Mouse (Mus musculus): ENCODE results near the gene Ip6k2. TPM values are rescaled to one million over a fixed set of nuclear protein-coding genes. Genes with fewer than 3 reads are reported as not detected.

Ip6k2 gene
- total RNA-seq (2017) = 56.8 and 67.9 TPM in 2 replicates

GRCm38 (mm10) chr9:108783548-108784463, at the start of gene Ip6k2:
TSS of gene Ip6k2 (plus strand) at chr9:108783796.
- ATAC-seq (replicated peaks in 1 of 2; ENCODE audit: insufficient read depth in 1 of 2, low FRiP score in 2 of 2, low TSS enrichment in 1 of 2, low read depth in 1 of 2, poor library complexity in 2 of 2, severe bottlenecking in 2 of 2) = peak; percentile 98

- no peak for ATAC-seq (replicated peaks in 1 of 2; ENCODE audit: insufficient read depth in 1 of 2, low FRiP score in 2 of 2, low TSS enrichment in 1 of 2, low read depth in 1 of 2, poor library complexity in 2 of 2, severe bottlenecking in 2 of 2)
Observed at GRCm38 (mm10) chr9:108734626-108735025, 49.0 kb upstream of the Ip6k2 start.

- no peak for ATAC-seq (replicated peaks in 1 of 2; ENCODE audit: insufficient read depth in 1 of 2, low FRiP score in 2 of 2, low TSS enrichment in 1 of 2, low read depth in 1 of 2, poor library complexity in 2 of 2, severe bottlenecking in 2 of 2)
Observed at GRCm38 (mm10) chr9:108739239-108739638, 44.4 kb upstream of the Ip6k2 start.

DNA sequence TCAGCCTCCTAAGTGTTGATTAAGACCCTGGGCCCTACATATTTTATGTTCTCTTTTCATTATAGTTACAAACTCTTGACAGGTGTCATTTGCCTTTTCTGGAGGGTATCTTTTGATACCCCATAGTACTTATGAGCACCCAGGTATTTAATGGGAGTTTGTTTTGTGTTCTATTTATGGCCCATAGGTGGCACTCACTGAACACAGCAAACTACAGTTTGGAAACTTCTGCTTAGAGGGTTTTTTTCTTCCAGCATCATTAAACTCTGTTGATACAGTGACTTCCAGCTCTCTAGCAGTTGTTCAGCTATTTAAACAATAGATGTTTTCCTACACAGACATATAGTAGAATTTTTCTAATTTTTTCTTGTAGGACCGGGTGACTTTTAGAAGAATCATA, 43.5 kb upstream of the Ip6k2 start:
- ATAC-seq (replicated peaks in 1 of 2; ENCODE audit: insufficient read depth in 1 of 2, low FRiP score in 2 of 2, low TSS enrichment in 1 of 2, low read depth in 1 of 2, poor library complexity in 2 of 2, severe bottlenecking in 2 of 2) = no peak

DNA sequence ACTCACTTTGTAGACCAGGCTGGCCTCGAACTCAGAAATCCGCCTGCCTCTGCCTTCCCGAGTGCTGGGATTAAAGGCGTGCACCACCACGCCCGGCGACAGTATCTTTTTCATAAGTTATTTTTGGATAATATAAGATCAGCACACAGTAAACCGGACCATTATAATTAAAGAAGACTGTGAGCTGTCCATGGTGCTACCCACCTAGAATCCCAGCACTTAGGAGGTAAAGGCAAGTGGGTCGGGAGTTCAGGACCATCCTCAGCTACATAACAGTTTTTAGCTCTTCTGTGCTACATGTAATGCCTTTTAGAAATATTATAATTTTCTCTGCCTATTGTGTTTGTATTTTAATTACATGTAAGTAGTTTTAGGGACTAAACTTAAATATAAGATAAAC, 41.5 kb upstream of the Ip6k2 start:
- no peak for ATAC-seq (replicated peaks in 1 of 2; ENCODE audit: insufficient read depth in 1 of 2, low FRiP score in 2 of 2, low TSS enrichment in 1 of 2, low read depth in 1 of 2, poor library complexity in 2 of 2, severe bottlenecking in 2 of 2)

- no peak for ATAC-seq (replicated peaks in 1 of 2; ENCODE audit: insufficient read depth in 1 of 2, low FRiP score in 2 of 2, low TSS enrichment in 1 of 2, low read depth in 1 of 2, poor library complexity in 2 of 2, severe bottlenecking in 2 of 2)
Observed at GRCm38 (mm10) chr9:108746876-108747499, 36.6 kb upstream of the Ip6k2 start.

DNA sequence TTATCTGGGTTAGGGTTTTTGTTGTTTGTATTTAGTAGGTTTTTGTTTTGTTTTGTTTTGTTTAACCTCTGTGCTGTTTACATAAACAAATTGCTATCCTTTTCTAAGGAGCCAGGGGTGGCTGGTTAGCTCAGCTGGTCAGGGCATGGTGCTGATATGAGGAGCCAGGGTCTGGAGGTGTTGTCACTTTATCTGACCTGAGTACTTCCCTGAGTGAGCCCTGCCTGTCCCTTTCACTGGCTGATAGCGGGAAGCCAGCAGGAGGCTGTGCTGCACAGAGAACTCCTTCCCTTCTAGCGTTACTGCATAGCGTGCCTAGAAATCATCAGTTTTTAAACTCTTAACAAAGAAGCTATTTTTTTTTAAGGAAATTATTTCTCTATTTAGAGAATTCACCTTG, 35.9 kb upstream of the Ip6k2 start:
- ATAC-seq (replicated peaks in 1 of 2; ENCODE audit: insufficient read depth in 1 of 2, low FRiP score in 2 of 2, low TSS enrichment in 1 of 2, low read depth in 1 of 2, poor library complexity in 2 of 2, severe bottlenecking in 2 of 2) = no peak

DNA sequence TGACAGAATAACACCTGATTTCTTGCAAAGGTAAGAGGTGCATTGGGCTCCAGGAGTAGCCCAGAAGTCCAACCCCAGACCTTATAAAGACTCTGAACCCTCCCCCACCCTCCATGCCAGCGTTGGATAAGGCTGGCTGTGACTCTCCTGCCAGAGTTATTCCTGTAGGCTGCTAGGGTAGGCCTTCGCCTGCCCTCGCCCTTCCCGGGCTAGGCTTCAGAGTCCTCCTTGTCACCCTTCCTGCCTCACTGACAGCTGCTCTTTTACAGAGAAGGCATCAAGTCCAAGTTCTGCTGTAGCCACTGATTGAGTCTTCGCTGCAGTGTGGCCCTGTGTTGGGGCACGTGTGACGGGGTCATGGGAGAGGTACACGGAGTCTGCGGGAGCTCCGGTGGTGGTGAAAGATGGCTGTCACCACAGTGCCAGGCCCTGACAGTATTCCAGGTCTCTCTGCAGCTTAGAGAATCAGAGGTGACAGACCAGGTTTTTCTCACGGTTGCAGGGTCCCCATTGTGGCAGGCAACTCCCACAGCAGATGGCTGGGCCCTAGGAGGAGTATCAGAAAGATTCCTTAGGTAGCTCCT, 34.9 kb upstream of the Ip6k2 start:
- ATAC-seq (replicated peaks in 1 of 2; ENCODE audit: insufficient read depth in 1 of 2, low FRiP score in 2 of 2, low TSS enrichment in 1 of 2, low read depth in 1 of 2, poor library complexity in 2 of 2, severe bottlenecking in 2 of 2) = no peak

DNA sequence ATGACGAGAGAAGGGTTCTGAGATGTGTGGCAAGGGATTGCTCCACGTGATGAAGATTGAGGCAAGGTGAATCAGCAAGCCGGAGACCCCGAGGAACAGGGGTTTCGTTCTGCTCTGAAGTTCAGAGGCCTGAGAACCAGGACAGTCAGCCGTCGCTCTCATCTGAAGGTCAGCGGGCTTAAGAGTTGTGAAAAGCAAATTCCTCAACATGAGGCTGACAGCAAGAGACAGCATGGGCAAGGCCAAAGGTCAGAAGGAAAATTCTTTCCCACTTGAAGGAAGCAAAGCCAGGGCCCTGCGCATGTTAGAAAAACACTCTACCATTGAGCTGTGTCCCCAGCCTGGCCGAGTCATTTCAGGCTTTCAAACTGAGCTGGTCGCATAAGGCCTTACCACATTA, 33.0 kb upstream of the Ip6k2 start:
- no peak for ATAC-seq (replicated peaks in 1 of 2; ENCODE audit: insufficient read depth in 1 of 2, low FRiP score in 2 of 2, low TSS enrichment in 1 of 2, low read depth in 1 of 2, poor library complexity in 2 of 2, severe bottlenecking in 2 of 2)

GRCm38 (mm10) chr9:108752142-108752920, 31.3 kb upstream of the Ip6k2 start:
- ATAC-seq (replicated peaks in 1 of 2; ENCODE audit: insufficient read depth in 1 of 2, low FRiP score in 2 of 2, low TSS enrichment in 1 of 2, low read depth in 1 of 2, poor library complexity in 2 of 2, severe bottlenecking in 2 of 2) = no peak

GRCm38 (mm10) chr9:108753326-108753725, 30.3 kb upstream of the Ip6k2 start:
- 0 out of 4 replicates have a peak, but pooled peaks of 1 of the 2 experiments have one; percentile 45 for ATAC-seq (replicated peaks in 1 of 2; ENCODE audit: insufficient read depth in 1 of 2, low FRiP score in 2 of 2, low TSS enrichment in 1 of 2, low read depth in 1 of 2, poor library complexity in 2 of 2, severe bottlenecking in 2 of 2)

- no peak for ATAC-seq (replicated peaks in 1 of 2; ENCODE audit: insufficient read depth in 1 of 2, low FRiP score in 2 of 2, low TSS enrichment in 1 of 2, low read depth in 1 of 2, poor library complexity in 2 of 2, severe bottlenecking in 2 of 2)
Observed at GRCm38 (mm10) chr9:108753976-108754375, 29.6 kb upstream of the Ip6k2 start.

DNA sequence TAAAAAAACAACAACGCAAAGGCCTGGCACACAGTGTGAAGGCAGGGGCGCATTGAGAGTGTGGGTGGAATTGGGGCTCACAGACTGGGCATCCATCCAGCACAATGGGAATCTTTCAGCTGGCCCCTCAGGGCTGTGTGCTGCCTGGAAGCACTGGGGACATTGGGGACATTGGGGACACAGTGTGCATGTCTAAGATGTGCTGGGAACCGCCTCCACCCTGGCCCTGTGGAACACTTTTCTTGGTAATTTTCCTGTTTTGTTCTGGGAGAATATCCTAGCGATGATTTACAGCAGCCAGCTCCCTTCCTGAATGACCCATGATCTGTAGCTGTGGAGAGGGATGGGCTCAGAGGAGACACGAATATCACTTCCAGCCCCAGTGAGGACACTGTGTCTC, 29.2 kb upstream of the Ip6k2 start:
- ATAC-seq (replicated peaks in 1 of 2; ENCODE audit: insufficient read depth in 1 of 2, low FRiP score in 2 of 2, low TSS enrichment in 1 of 2, low read depth in 1 of 2, poor library complexity in 2 of 2, severe bottlenecking in 2 of 2) = no peak

DNA sequence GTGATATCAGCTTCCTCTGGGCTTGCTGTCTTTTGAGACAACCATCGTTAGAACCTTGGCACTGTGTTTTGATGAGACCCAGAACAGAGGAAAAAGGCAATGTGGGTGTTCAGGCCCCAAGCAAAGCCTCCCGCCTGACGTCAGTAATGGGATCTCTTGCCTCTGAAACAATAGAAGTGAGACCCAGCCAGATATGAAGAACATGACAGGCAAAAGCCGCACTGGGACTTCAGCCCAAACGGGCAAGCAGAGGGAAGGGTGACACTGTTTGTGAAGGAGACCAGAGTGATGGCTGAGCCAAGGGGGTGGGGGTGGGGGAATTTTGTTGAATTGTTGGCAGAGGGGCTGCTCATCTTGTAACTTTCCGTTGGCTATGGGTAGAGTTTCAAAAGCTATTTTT, 26.2 kb upstream of the Ip6k2 start:
- no peak for ATAC-seq (replicated peaks in 1 of 2; ENCODE audit: insufficient read depth in 1 of 2, low FRiP score in 2 of 2, low TSS enrichment in 1 of 2, low read depth in 1 of 2, poor library complexity in 2 of 2, severe bottlenecking in 2 of 2)

DNA sequence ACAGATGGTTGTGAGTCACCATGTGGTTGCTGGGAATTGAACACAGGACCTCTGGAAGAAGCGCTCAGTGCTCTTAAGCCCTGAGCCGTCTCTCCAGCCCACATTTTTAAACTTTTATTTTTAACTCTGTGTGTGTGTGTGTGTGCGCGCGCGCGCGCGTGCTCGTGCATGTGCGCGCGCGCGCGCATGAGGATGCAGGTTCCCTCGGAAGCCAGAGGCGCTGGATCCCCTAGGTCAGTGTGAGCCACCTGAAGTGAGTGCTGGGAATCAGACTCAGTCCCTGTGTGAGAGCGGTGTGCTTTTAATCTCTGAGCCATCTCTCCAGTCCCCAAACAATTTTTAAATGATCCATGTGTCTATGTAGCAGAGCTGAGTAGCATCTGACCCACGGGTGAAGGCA, 24.5 kb upstream of the Ip6k2 start:
- no peak for ATAC-seq (replicated peaks in 1 of 2; ENCODE audit: insufficient read depth in 1 of 2, low FRiP score in 2 of 2, low TSS enrichment in 1 of 2, low read depth in 1 of 2, poor library complexity in 2 of 2, severe bottlenecking in 2 of 2)

GRCm38 (mm10) chr9:108759805-108760204, 23.8 kb upstream of the Ip6k2 start:
- ATAC-seq (replicated peaks in 1 of 2; ENCODE audit: insufficient read depth in 1 of 2, low FRiP score in 2 of 2, low TSS enrichment in 1 of 2, low read depth in 1 of 2, poor library complexity in 2 of 2, severe bottlenecking in 2 of 2) = peak in 1 of 2 experiments; percentile 69; a peak in 1 of 4 replicates

GRCm38 (mm10) chr9:108761561-108761960, 22.0 kb upstream of the Ip6k2 start:
- ATAC-seq (replicated peaks in 1 of 2; ENCODE audit: insufficient read depth in 1 of 2, low FRiP score in 2 of 2, low TSS enrichment in 1 of 2, low read depth in 1 of 2, poor library complexity in 2 of 2, severe bottlenecking in 2 of 2) = no peak

GRCm38 (mm10) chr9:108764971-108765370, 18.6 kb upstream of the Ip6k2 start:
- no peak for ATAC-seq (replicated peaks in 1 of 2; ENCODE audit: insufficient read depth in 1 of 2, low FRiP score in 2 of 2, low TSS enrichment in 1 of 2, low read depth in 1 of 2, poor library complexity in 2 of 2, severe bottlenecking in 2 of 2)
